Mouse (Mus musculus) midbrain, embryonic 13.5 days (tissue): Measurements from ENCODE around the gene Sncb. TPM values are rescaled to one million over a fixed set of nuclear protein-coding genes. Genes with fewer than 3 reads are reported as not detected.
"Not testable (repeated sequence)": the region's sequence is repeated elsewhere in the genome, so short reads cannot be mapped to it uniquely, and the experiment has no call there.

ENCODE experiments used
- ATAC-seq: fragments of 200-750 bp; cut with Nextera tagmentation; 2 replicates; pipeline ENCODE4 v1.8.0; 2017; ENCODE audit warnings: mild to moderate bottlenecking, moderate TSS enrichment, moderate library complexity
- H3K27ac ChIP-seq: fragments of 300-500 bp; sonication (generic); 2 replicates; pipeline ENCODE4 v1.5.1; 2015; ENCODE audit warnings: inconsistent platforms, mild to moderate bottlenecking, moderate library complexity
- H3K27me3 ChIP-seq: fragments of 300-500 bp; sonication (generic); 2 replicates; pipeline ENCODE4 v1.6.1; 2015; ENCODE audit warnings: mild to moderate bottlenecking, inconsistent platforms
- H3K36me3 ChIP-seq: fragments of 300-500 bp; sonication (generic); 2 replicates; pipeline ENCODE4 v1.6.1; 2015; ENCODE audit warnings: mild to moderate bottlenecking, inconsistent platforms
- H3K4me1 ChIP-seq: fragments of 300-500 bp; sonication (generic); replicated peaks from 2 replicates; pipeline ENCODE4 v1.6.1; 2015; ENCODE audit warnings: inconsistent platforms
- H3K4me2 ChIP-seq: fragments of 300-500 bp; sonication (generic); replicated peaks from 2 replicates; pipeline ENCODE4 v1.6.1; 2015; ENCODE audit warnings: moderate library complexity, mild to moderate bottlenecking, inconsistent platforms
- H3K4me3 ChIP-seq: fragments of 300-500 bp; sonication (generic); replicated peaks from 2 replicates; pipeline ENCODE4 v1.5.1; 2015; ENCODE audit warnings: mild to moderate bottlenecking, inconsistent platforms
- H3K9ac ChIP-seq: fragments of 300-500 bp; sonication (generic); replicated peaks from 2 replicates; pipeline ENCODE4 v1.6.1; 2015; ENCODE audit warnings: mild to moderate bottlenecking, inconsistent platforms
- H3K9me3 ChIP-seq: fragments of 300-500 bp; sonication (generic); 2 replicates; pipeline ENCODE4 v1.6.1; 2016; ENCODE audit warnings: mild to moderate bottlenecking, inconsistent platforms
- WGBS: fragments of 180-500 bp; shearing (Covaris S2); methylation state at CpG from one replicate; pipeline ENCODE4 v1.1.7; 2015; 5-methylcytosine and 5-hydroxymethylcytosine counted together
- polyA plus RNA-seq: library from polyadenylated mRNA; unstranded; fragments of >200 nt; fragmentation: Nextera tagmentation; extraction: Ambion mirVana; gene quantifications from 2 replicates; pipeline ENCODE4 v1.2.1, GENCODE M21; 2015

Sncb gene
- polyA plus RNA-seq, 1 experiment from 2014 or later, result 10.0 TPM

GRCm38 (mm10) chr13:54797356-54797755 lies 31.0 kb upstream of the Sncb start:
- 42% methylated on average over 4 of the region's 4 CpGs for WGBS
- Histone ChIP-seq H3K36me3 (no peaks in the 10 kb centered on the region), H3K27ac (no peak overlapping the region), H3K4me1 (no peaks in the 10 kb centered on the region), H3K4me2 (no peak overlapping the region), H3K9me3 (no peaks in the 10 kb centered on the region), H3K4me3 (no peak overlapping the region), H3K9ac (no peak overlapping the region), H3K27me3 (peaks cover 37% of the 10 kb centered on the region; the same call in 1 of the 2 replicates)
- ATAC-seq, result no peak

GRCm38 (mm10) chr13:54794843-54795242 lies 28.4 kb upstream of the Sncb start:
- no peaks in the 10 kb centered on the region for H3K9me3 ChIP-seq
- ATAC-seq, result no peak
- no peaks in the 10 kb centered on the region for H3K36me3 ChIP-seq
- WGBS, result 44% methylated on average over 5 of the region's 5 CpGs
- peaks cover 10% of the 10 kb centered on the region for H3K4me1 ChIP-seq
- H3K27me3 ChIP-seq, result peaks cover 56% of the 10 kb centered on the region
- no peak overlapping the region for H3K9ac ChIP-seq
- no peak overlapping the region for H3K4me3 ChIP-seq
- H3K27ac ChIP-seq, result no peak overlapping the region
- no peak overlapping the region for H3K4me2 ChIP-seq

- H3K27me3 ChIP-seq, result peaks cover 52% of the 10 kb centered on the region
- no peak overlapping the region for H3K27ac ChIP-seq
- no peak for ATAC-seq
- H3K4me3 ChIP-seq, result no peak overlapping the region
- H3K9ac ChIP-seq, result no peak overlapping the region
- H3K36me3 ChIP-seq, result no peaks in the 10 kb centered on the region
- no peak overlapping the region for H3K4me2 ChIP-seq
- 79% methylated on average over 16 of the region's 16 CpGs for WGBS
- peaks cover 17% of the 10 kb centered on the region for H3K4me1 ChIP-seq
- H3K9me3 ChIP-seq, result no peaks in the 10 kb centered on the region
These were observed 27.7 kb upstream of the Sncb start for GRCm38 (mm10) chr13:54794002-54794577.

GRCm38 (mm10) chr13:54792259-54793230 lies 26.1 kb upstream of the Sncb start:
- H3K9ac ChIP-seq, result no peak overlapping the region
- H3K27ac ChIP-seq, result no peak overlapping the region
- H3K4me2 ChIP-seq, result no peak overlapping the region
- no peak for ATAC-seq
- no peaks in the 10 kb centered on the region for H3K36me3 ChIP-seq
- H3K27me3 ChIP-seq, result peaks cover 39% of the 10 kb centered on the region
- peaks cover 20% of the 10 kb centered on the region for H3K4me1 ChIP-seq
- H3K9me3 ChIP-seq, result no peaks in the 10 kb centered on the region
- H3K4me3 ChIP-seq, result no peak overlapping the region
- 19% methylated on average over 20 of the region's 21 CpGs for WGBS

- Histone ChIP-seq H3K9ac (peak overlapping the region; percentile 60), H3K4me2 (peak overlapping the region; percentile 86), H3K4me1 (peaks cover 20% of the 10 kb centered on the region), H3K9me3 (no peaks in the 10 kb centered on the region), H3K36me3 (no peaks in the 10 kb centered on the region), H3K27ac (no peak overlapping the region), H3K4me3 (peak overlapping the region; percentile 60), H3K27me3 (peaks cover 32% of the 10 kb centered on the region)
- WGBS, result 1% methylated on average over 38 of the region's 38 CpGs
- peak; percentile 62 for ATAC-seq
These were observed 23.4 kb upstream of the Sncb start for GRCm38 (mm10) chr13:54789561-54790397.

GRCm38 (mm10) chr13:54788740-54789560 lies 22.6 kb upstream of the Sncb start, which contains the start of gene Tspan17:
TSS of gene Tspan17 (plus strand) at chr13:54789377.
- H3K4me2 ChIP-seq, result peak within 1 kb of the TSS; percentile 86
- no peaks in the 10 kb centered on the region for H3K9me3 ChIP-seq
- H3K27ac ChIP-seq, result no peak within 1 kb of the TSS
- H3K9ac ChIP-seq, result peak within 1 kb of the TSS; percentile 60
- H3K4me1 ChIP-seq, result peaks cover 20% of the 10 kb centered on the region
- H3K4me3 ChIP-seq, result peak within 1 kb of the TSS; percentile 60
- ATAC-seq, result peak; percentile 82
- H3K27me3 ChIP-seq, result peaks cover 32% of the 10 kb centered on the region
- WGBS, result 2% methylated on average over 49 of the region's 49 CpGs
- H3K36me3 ChIP-seq, result no peaks in the 10 kb centered on the region

GRCm38 (mm10) chr13:54787591-54787990 lies 21.2 kb upstream of the Sncb start:
- not testable (repeated sequence) for H3K9me3 ChIP-seq, H3K9ac ChIP-seq, H3K4me2 ChIP-seq, H3K4me3 ChIP-seq, H3K36me3 ChIP-seq, ATAC-seq, H3K27ac ChIP-seq
- Histone ChIP-seq H3K4me1 (peaks cover 20% of the 10 kb centered on the region), H3K27me3 (peaks cover 28% of the 10 kb centered on the region)
- WGBS, result 73% methylated on average over 2 of the region's 2 CpGs

- 90% methylated on average over 4 of the region's 4 CpGs for WGBS
- no peak for ATAC-seq
- Histone ChIP-seq H3K9ac (no peak within 1 kb of the TSS), H3K27me3 (no peaks in the 10 kb centered on the region), H3K36me3 (no peaks in the 10 kb centered on the region), H3K9me3 (no peaks in the 10 kb centered on the region), H3K27ac (no peak within 1 kb of the TSS), H3K4me1 (peaks cover 6% of the 10 kb centered on the region; the same call in 1 of the 2 replicates), H3K4me2 (no peak within 1 kb of the TSS), H3K4me3 (no peak within 1 kb of the TSS)
These were observed 17.3 kb upstream of the Sncb start, which contains the start of gene Eif4e1b for GRCm38 (mm10) chr13:54783698-54784097. TSS of gene Eif4e1b (plus strand) at chr13:54783998.

GRCm38 (mm10) chr13:54783235-54783634 lies 16.8 kb upstream of the Sncb start:
- ATAC-seq, result no peak
- H3K36me3 ChIP-seq, result no peaks in the 10 kb centered on the region
- H3K27ac ChIP-seq, result no peak overlapping the region
- H3K9ac ChIP-seq, result no peak overlapping the region
- no peak overlapping the region for H3K4me3 ChIP-seq
- H3K9me3 ChIP-seq, result no peaks in the 10 kb centered on the region
- H3K4me2 ChIP-seq, result no peak overlapping the region
- peaks cover 6% of the 10 kb centered on the region; the same call in 1 of the 2 replicates for H3K4me1 ChIP-seq
- 37% methylated on average over 2 of the region's 2 CpGs for WGBS
- H3K27me3 ChIP-seq, result no peaks in the 10 kb centered on the region

GRCm38 (mm10) chr13:54781086-54781485 lies 14.7 kb upstream of the Sncb start:
- Histone ChIP-seq H3K4me2 (no peak overlapping the region), H3K9me3 (no peaks in the 10 kb centered on the region), H3K9ac (no peak overlapping the region), H3K27me3 (no peaks in the 10 kb centered on the region), H3K4me1 (peaks cover 6% of the 10 kb centered on the region; the same call in 1 of the 2 replicates), H3K27ac (peak overlapping the region; percentile 44; the same call in 1 of the 2 replicates), H3K36me3 (no peaks in the 10 kb centered on the region), H3K4me3 (no peak overlapping the region)
- 92% methylated on average over 3 of the region's 3 CpGs for WGBS
- ATAC-seq, result no peak

GRCm38 (mm10) chr13:54780592-54780991 lies 14.2 kb upstream of the Sncb start:
- Histone ChIP-seq H3K4me2 (no peak overlapping the region), H3K9me3 (no peaks in the 10 kb centered on the region), H3K4me3 (no peak overlapping the region), H3K27me3 (no peaks in the 10 kb centered on the region), H3K27ac (peak overlapping the region; percentile 44; the same call in 1 of the 2 replicates), H3K9ac (no peak overlapping the region), H3K36me3 (no peaks in the 10 kb centered on the region), H3K4me1 (peaks cover 6% of the 10 kb centered on the region; the same call in 1 of the 2 replicates)
- 76% methylated on average over 3 of the region's 3 CpGs for WGBS
- no peak for ATAC-seq
